Mouse (Mus musculus): ENCODE measurements around the gene Prpf3.
"Not testable (repeated sequence)": the region's sequence is repeated elsewhere in the genome, so short reads cannot be mapped to it uniquely, and the experiment has no call there.

Gene Prpf3

DNA sequence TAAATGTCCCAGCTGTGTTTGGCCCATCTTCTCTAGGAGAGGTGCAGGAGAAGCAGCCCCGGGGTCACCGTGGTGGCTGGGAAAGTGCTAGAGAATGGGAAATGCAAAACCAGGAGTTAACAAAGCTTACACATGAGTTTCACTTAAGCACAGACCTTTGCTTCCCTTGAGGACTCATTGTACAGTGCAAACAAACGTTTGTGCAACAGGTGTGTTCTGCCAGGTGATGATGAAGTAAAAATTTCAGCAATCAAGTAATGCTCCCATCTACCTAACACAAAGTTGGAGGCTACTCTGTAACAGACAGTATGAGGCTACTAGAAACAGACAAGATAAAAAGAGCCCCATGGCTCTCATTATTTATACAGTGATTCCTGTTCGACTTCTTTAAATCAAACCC lies 23.4 kb upstream of the Prpf3 start:
- DNase-seq = no peak

DNA sequence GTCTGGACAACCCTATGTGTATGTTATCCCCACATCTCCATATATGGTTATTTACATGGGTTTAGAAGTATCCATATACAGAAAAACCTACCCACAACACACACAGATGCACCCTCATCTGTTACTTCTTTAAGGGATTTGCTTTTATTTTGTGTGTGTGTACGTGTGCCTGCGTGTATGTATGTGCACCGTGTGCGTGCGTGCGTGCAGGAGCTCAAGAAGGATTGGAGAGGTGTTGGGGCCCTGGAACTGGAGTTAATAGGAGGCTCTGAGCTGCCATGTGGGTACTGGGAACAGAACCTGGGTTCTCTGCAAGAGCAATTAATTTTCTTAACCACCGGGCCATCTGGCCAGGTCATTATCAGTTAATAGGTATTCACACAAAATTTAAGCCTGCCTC lies 16.4 kb upstream of the Prpf3 start:
- DNase-seq = no peak

DNA sequence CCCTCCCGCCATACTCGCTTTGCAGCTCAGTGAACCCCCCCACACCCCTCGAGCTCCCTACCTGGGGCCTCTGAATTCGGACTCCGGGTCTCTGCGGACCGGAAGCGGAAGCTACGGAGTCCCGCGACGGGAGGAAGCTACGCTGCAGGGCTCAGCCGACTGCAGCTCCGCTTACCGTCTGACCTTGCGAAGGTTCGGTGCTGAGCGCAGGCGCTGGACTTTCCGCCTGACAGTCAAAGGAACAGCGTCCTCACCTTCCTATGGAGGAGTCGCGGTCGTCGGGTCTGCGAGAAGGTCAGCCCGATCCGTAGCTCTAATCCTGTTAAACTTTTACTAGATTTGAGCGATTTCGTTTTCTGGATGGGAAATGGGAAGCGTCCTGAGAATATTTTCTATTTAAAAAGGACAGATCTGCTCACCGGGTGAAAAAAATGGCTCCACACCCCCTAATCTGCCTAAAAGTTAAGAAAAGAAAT lies 15.7 kb upstream of the Prpf3 start, which contains the start of gene Mrps21:
TSS of gene Mrps21 (minus strand) at position 128 of the 476 bp plus-strand sequence.
- DNase-seq = peak; percentile 87

DNA sequence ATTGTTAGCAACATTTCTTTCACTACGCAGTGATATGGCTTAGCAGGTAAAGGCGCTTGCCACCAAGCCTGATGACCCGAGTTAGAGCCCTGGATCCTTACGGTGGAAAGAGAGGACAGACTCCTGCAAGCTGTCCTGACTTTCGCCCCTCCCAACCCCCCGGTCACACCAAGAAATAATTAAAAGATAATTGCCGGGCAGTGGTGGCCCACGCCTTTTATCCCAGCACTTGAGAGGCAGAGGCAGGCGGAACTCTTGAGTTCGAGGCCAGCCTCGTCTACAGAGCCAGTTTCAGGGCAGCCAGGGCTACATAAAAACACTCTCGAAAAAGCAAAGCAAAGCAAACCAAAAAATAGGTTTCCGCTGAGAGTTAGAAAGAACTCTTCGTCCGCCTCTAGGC lies 15.3 kb upstream of the Prpf3 start:
- no peak for DNase-seq

DNA sequence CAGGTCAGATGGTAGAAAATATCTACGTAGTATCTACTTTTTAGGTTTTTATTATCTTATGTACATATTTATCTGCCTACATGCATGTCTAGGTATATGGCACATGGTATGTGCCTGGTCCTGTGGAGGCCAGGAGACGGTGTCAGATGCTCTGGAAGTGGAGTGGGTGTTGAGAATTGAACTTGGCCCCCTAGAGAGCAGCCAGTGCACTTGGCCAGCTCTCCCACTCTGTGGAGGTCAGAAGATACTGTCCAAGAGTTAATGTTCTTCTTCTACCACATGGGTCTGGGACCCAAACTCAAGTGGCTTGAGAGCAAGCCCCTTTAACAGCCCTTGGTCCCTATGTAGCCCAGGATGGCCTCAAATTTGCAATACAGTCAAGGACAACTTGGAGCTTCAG lies 11.7 kb upstream of the Prpf3 start:
- DNase-seq = no peak

DNA sequence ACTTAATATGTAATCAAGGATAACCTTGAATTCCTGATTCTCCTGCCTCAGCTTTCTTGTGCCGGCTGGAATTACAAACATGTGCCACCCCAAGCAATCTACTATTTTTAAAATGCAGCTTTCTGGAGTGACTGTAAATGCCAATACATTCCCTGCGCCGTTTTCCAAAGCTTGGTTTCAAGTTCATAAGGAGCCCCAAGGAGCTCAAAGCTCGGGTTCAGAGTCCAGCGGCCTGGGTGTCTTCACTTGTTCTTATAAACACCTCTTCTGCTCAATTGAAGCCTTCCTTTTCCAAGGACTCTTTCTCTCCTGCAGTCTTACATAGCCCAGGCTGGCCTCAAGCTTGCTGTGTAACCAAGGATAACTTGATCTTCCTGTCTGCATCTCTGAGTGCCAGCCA lies 10.4 kb upstream of the Prpf3 start:
- no peak for DNase-seq

DNA sequence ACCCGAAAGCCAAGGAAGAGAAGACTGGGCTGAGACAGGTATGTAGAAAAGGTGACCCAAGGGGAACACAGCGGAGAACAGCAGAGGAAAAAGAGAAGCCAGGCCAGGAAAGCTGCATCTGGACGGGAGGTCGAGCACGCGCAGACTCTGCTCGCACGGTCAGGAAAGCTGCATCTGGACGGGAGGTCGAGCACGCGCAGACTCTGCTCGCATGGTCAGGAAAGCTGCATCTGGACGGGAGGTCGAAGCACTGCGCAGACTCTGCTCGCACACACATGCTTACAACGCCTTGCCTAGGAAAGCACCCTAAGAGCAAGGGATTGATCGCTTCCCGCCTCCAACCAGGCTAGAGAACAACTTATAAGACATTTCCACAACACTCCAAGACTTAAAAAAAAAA lies 9.9 kb upstream of the Prpf3 start:
- DNase-seq = no peak

DNA sequence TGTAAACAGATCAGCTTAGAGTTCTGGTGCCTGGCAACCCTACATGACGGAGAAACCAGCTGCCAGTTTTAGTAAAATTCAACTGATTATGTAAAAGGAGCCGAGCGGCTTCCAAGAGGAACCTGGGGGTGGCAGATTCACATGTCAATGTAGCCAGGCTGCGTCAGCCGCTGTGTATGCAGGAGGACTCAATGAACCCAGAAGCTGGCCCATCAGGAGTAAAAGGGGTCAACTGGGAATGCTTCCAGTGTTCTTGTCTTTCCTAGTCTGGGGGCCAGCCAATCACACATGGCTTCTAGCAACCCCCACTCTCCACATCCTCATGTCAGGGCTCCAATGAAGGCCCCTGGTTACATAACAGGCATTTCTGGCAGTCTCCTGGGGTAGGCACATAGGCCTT lies 9.4 kb upstream of the Prpf3 start:
- DNase-seq = peak; percentile 88

DNA sequence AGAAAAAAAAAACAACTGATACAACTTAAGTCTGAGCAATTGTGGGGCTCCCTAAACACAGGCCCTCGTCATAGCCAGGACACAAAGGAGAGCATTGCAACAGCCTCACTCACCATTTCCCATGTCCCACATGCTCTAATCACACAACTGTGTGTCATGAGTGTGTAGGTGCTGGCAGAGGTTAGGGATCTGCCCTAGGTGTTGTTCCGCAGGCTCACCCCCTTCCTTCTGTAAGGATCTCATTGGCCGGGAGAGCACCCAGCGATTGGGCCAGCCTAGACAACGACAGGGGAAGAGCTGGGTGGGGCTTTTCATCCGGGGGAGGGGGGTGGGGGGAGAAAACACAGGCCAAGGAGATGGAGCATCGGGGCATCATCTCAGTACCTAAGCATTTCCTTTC lies 7.9 kb upstream of the Prpf3 start:
- no peak for DNase-seq

DNA sequence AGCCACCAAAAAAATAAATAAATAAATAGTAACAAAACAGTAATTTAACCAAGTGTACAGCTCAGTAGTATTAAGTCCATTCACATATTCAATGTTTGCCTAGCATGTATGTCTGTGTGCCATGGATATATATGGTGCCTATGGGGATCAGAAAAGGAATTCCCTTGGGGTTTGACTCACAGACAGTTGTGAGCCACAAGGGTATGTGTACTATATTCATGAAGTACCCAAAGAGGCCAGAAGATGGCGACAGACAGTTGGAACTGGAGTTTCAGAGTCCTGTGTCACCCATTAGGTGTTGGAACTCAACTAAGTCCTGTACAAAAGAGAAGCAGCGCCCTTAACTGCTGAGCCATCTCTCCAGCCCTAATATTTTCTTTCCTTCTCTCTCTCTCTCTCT lies 6.1 kb upstream of the Prpf3 start:
- DNase-seq = peak; percentile 72

DNA sequence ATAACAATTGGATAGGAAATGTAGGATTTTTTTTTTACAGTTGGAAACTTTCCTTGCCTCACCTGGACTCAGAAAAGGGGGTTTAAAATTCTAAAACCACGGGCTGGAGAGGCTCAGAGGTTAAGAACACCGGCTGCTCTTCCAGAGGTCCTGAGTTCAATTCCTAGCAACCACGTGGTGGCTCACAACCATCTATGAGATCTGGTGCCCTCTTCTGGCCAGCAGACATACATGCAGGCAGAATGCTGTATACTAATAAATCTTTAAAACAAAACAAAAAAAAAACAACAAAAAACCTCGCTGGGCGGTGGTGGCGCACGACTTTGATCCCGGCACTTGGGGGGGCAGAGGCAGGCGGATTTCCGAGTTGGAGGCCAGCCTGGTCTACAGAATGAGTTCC lies 5.5 kb upstream of the Prpf3 start:
- no peak for DNase-seq

DNA sequence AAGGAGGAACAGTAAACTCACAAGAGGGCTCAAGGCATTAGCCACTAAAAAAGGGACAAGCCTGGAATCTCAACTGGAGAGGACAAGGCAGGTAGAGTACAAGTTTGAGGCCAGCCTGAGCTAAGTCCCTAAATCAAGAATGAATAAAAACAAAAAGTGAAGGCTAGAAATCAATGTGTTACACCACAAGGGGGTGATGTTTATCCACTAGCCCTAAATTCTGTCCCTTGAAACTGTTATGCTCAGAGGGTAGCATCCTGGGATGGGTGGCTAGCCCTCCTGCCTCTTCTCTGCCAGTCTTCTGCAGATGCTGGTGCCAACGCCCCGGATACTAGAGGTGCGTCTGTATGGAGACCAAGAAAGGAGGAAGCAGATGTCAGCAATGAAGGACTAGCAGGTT lies 4.6 kb upstream of the Prpf3 start:
- no peak for DNase-seq

DNA sequence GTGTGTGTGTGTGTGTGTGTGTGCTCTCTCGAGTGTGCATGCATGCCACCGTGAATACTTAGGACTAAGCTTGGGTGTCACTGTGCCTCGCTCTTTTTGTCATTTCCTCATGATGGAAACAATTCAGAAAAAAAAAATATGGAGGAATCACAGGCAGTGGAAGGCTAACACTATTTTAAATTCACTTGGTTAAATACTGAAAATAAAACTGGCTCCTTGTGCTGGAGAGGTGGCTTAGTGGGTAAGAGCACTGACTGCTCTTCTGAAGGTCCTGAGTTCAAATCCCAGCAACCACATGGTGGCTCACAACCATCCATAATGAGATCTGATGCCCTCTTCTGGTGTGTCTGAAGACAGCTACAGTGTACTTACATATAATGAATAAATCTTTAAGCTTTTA lies 2.6 kb upstream of the Prpf3 start:
- DNase-seq = not testable (repeated sequence)

DNA sequence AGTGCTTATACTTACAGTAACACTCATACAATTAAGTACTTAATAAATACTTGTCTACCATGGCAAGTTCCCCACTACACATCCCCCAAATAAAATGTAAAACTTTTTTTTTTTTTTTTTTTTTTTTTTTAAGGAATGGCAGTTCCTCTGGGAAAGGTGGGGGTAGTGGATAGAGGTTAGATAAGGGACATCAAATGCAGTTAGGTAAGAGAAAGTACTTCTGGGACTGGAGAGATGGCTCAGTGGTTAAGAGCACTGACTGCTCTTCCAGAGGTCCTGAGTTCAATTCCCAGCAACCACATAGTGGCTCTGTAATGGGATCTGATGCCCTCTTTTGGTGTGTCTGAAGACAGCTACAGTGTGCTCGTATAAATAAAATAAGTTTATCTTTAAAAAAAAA lies 1.4 kb upstream of the Prpf3 start:
- not testable (repeated sequence) for DNase-seq

DNA sequence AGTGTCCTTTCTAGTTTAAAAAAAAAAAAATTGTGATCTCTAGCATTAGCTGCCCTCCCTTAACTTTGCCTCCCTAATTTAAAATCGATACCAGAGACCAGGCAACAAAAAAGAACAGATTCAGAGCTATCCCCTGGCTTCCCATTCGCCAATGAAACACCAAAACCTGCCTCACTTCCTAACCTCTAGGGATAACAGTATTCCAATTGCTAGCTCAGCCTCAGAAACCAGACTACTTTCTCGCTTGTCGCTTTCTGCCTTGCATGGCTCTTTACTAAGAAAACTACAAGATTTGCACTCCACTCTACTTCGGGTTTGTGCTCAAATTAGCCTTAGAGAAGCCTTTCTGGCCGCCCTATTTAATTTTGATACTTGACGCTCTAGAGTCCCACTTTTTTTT lies 430 bp upstream of the Prpf3 start:
- no peak for DNase-seq

DNA sequence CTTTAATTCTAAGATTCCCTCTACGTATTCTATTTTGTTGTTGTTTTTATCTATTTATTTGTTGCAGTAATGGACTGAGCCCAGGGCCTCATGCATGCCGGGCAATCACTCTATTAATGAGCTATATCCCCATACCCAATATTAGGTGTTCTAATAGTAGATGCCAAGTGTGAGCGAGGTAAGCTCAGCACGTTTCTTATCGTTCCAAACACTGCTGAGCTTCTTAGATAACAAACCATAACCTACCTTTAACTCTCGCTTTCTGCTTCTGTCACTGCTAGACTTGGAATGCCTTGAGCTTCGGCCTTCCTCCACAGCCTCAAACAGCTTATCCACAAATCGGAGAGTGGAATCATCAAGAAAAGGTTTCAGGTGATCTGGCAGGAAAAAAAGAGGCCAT lies 4.4 kb downstream of the Prpf3 start:
- DNase-seq = no peak

DNA sequence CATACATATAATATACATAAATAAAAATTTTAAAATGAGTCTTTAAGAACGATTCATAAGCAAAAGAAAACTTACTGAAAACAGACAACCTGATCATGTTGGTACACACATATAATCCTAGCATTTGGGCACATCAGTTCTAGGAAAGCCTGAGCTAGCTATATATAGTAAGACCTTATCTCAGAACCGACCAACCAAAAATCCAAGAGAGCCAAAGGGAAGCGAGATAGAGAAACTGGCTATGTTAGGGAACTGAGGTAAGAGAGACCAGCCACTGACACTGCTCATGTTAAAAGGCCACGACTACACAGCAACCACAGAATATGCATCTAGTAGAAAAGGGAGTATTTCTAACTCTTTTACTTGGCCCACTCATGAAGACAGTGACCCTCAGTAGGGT lies 5.1 kb downstream of the Prpf3 start:
- no peak for DNase-seq

DNA sequence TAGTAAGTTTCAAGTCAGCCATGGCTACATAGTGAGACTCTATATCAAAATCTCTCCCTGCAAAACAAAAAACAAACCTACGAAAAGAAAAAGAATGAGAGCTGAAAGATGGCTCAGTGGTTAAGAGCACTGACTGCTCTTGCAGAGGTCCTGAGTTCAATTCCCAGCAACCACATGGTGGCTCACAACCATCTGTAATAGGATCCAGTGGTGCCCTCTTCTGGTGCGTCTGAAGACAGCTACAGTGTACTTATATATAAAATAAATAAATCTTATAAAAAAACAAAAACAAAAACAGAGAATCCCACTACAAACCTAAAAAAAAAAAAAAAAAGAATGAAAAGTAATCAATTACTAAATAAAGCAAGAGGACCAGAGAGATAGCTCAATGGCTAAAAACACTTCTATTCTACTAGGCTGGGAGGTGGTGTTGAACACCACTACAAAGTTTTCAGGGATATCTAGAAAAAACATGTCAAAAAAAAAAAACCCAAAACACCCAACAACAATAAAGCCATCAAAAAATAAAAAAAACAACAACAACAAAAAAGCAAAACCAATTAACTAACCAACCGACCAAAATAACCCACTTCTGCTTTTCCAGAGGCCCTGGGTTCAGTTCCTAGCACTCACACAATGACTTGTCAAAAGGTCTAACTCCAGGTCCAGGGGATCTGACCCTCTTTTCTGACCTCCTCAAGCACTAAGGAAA lies 13.0 kb downstream of the Prpf3 start:
- DNase-seq = no peak

DNA sequence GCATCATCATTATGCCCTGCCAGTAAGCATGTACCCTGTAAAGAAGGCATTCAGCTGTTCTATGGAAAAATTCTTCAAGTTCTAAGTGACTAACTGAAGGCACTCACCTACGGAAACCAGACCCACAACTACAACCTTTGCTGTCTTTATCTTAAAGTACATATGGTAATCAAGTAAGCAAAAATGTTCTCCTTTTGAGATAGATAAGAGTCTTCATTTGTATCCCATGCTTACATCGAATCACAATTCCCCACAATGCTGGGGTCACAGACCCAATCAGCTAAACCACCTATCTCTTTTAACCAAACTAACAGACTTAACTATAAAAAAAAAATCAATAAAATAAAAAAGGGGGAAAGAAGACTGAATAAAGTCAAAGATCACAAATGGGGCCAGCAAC lies 16.4 kb downstream of the Prpf3 start:
- no peak for DNase-seq

DNA sequence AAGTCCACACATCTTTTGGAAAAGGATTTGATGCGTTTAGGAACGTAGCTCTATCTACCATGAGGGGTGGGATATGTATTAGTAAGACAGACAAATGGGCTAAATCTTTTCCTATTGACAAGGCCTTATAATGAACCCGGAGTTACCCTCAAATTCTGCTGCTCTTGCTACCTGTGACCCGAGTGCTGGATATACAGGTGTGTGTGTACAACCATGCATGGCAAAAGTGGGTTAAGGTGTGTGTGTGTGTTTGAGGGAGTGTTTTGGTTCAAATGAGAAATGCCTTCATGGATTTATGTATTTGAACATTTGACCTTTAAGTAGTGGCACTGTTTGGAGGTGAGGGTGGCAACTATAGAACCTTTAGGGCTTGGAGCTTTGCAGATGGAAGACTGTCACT lies 26.6 kb downstream of the Prpf3 start:
- no peak for DNase-seq

DNA sequence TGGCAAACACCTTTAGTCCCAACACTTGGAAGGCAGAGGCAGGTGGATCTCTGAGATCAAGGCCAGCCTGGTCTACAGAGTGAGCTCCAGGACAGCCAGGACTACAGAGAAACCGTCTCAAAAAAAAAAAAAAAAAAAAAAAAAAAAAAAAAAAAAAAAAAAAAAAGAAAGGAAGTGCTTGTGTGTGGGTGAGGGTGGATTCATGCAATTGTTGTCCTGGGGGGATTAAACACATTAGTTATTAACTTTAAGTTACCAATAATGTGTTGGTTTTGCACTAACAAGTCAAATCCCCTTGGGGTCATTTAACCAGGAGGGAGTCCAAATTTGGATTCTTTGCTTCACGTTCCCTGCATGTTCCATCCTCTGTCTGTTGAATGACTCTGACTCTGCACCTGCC lies 29.4 kb downstream of the Prpf3 start:
- DNase-seq = no peak

DNA sequence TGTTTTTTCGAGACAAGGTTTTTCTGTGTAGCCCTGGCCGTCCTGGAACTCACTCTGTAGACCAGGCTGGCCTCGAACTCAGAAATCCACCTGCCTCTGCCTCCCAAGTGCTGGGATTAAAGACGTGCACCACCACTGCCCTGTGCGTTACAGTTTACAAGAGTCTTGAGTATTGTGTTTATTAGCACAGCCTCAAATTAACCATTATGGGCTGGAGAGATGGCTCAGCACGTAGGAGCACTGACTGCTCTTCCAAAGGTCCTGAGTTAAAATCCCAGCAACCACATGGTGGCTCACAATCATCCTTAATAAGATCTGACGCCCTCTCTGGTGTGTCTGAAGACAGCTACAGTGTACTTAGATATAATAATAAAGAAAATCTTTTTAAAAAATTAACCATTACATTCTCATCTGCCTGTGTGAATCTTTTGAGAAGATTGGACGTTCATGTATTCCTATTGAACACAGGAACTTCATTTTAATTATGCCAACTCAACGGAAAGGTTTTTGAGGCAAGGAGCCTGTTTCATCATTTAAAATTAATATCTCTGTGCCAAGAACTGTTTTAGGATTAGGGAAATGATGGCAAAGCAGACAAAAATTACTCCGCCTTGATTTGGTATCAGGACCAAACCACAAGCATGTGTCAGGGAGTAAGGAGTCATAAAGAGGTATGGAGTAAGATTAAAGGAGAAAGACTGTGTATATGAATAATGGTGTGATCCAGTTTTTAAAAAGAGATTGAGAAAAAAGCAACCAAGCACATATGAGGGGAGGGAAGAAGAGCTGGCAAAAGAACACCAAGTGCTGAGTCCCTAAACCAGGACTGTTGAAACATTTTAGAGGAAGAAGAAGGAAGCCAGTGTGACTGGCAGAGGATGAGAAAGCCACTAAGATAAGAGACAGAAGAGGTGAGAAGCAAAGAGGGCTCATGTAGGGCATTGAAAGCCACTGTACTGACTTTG lies 35.4 kb downstream of the Prpf3 start:
- DNase-seq = peak; percentile 16

DNA sequence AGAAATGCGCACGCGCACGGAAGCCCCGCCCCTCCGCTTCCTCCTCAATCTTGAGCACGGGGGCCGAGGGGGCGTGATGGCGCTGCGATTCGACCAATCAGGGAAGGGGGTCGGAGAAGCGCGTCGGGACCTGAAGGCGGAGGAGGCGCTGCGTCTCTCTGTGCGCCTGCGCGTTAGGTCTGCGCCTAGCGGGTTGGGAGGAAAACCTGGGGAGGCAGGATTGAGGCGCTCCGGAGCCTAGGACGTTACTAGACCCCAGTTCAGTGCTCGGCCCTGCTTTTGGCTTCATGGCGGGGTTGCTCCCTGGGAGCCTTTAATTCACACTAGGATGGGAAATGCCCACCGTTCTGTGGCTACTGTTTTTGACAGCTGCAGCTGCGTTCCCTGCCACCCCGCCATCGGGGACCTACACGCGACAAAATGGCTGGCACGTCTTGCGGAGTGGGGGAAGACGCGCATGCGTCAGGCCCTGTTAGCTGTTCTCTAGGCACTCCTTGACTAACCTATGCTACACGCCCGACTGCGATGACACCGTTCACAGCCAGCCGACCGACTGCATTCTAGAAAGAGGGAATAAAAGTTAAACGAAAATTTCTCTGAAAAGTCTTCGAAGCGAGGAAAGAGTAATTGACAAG lies 36.2 kb downstream of the Prpf3 start:
- DNase-seq = peak; percentile 100
